Mouse (Mus musculus): ENCODE results near the gene Cd80. TPM values are rescaled to one million over a fixed set of nuclear protein-coding genes. Genes with fewer than 3 reads are reported as not detected.
A peak's percentile ranks its signal among the peaks of the same experiment; 100 is the strongest.

Gene Cd80
- total and polyA plus RNA-seq, 2 experiments from 2014 or later, result 0.33 TPM

DNA sequence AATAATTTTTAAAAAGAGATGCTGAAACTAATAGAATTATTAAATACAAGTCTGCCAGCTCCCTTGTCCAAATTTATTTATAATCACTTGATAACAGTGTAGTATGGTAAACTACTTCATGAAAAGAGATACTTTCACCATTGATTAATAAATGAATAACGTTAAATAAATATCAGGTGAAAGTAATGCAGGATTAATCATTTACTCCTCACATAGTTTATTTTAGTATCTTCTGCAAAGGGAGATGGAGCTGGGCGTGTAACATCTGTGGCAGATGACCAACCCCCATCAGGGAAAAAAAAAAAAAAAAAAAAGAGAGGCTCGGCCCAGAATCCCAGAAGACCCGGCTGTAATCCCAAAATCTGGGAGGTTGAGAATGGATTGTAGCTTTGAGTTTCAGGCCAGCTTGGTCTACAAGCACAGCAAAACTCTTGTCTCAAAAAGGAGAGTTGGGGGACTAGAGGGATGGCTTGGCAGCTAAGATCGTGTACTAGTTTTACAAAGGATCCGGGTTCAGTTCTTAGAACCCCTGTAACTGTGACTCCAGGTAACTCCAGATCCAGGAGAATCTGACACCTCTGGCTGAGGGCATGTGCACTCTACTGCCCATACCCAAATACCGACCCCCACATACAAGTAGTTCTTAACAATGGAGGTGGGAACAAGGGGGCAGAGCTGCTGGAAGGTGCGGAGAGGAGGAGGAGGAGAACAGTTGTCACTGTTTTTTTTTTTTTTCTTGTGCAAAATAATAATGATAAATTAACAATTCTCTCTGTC is 66.0 kb downstream of the Cd80 start:
- no peaks in the 10 kb centered on the region for H3K27me3 ChIP-seq (ENCODE audit: insufficient read depth, low read length)
- H3K9ac ChIP-seq (replicated peaks; ENCODE audit: low read length, poor library complexity, severe bottlenecking), result peak overlapping the region; percentile 89; the same call in 1 of the 2 replicates
- WGBS, result 29% methylated on average over 8 of the region's 8 CpGs
- no peaks in the 10 kb centered on the region for H3K9me3 ChIP-seq (ENCODE audit: low read length)
- H3K4me3 ChIP-seq (ENCODE audit: low read depth, low read length), result peak overlapping the region; percentile 79
- no peak for TF ChIP-seq CTCF (IDR thresholded peaks at IDR 0.05)
- H3K36me3 ChIP-seq (ENCODE audit: insufficient read depth, low read length), result peaks cover 18% of the 10 kb centered on the region
- no peaks in the 10 kb centered on the region for H3K4me1 ChIP-seq (ENCODE audit: insufficient read depth, low read length)
- H3K27ac ChIP-seq (ENCODE audit: low read depth, low read length), result no peak overlapping the region
- H3K4me2 ChIP-seq (ENCODE audit: low read depth, low read length, poor library complexity, severe bottlenecking), result peak overlapping the region; percentile 78
- ATAC-seq (ENCODE audit: low FRiP score) (no peak), DNase-seq (ENCODE audit: low spot score) (no peak)

DNA sequence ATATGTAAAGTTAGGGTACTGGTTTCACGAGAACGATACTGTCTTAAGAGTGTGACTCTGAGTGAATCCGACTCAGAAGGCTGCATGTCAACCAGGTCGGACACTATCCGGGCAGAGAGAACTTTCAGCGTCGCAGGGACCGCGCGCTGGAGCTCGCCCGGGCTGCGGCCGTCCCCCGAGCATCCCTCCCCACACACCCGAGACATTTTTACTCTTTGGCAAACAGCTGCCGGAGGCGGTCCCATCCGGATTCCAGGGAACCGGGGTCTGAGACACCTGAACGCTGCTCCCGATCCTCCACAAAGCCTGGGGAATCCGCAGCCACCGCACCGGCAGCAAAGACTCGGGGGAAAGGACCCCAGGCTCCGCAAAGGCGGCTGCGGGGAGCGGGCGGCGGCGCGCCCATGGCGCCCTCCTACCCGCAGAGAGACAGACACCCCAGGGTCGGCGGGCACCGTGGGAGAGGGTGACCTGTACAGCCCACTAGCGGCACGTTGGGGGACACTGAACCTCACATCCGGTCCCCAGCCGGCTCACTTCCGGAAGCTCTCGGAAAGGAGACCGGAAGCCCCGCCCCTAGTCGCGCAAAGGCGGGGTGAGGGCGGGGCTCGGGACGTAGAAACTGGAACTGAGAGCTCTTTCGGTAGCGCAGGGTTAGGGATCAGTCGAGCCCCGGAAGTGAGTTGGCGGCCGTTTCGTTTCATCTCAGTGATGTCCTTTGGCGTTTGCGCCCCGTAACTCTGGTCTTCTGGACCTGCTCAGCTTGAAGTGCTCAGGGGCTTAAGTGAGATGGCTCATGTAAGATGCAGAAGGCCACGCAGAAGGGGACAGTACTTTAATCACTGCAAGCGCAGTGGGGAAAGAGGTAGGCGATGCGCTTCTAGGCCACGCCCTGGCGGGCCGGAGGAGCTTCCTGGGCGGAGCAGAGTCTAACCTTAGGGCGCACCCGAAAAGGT is 67.0 kb downstream of the Cd80 start, which contains the start of gene Timmdc1:
Gene Timmdc1, minus strand, starts transcription at position 535 of the 956 bp plus-strand sequence.
- Histone ChIP-seq H3K9me3 (ENCODE audit: low read length) (no peaks in the 10 kb centered on the region), H3K4me1 (ENCODE audit: insufficient read depth, low read length) (no peaks in the 10 kb centered on the region), H3K36me3 (ENCODE audit: insufficient read depth, low read length) (peaks cover 28% of the 10 kb centered on the region), H3K27ac (ENCODE audit: low read depth, low read length) (peak within 1 kb of the TSS; percentile 91), H3K4me2 (ENCODE audit: low read depth, low read length, poor library complexity, severe bottlenecking) (peak within 1 kb of the TSS; percentile 78), H3K27me3 (ENCODE audit: insufficient read depth, low read length) (no peaks in the 10 kb centered on the region), H3K4me3 (ENCODE audit: low read depth, low read length) (peak within 1 kb of the TSS; percentile 79), H3K9ac (replicated peaks; ENCODE audit: low read length, poor library complexity, severe bottlenecking) (peak within 1 kb of the TSS; percentile 89)
- DNase-seq (ENCODE audit: low spot score), result peak; percentile 97
- peak; percentile 99 for ATAC-seq (ENCODE audit: low FRiP score)
- peak; percentile 45 for TF ChIP-seq CTCF (IDR thresholded peaks at IDR 0.05)
- under 1% methylated on average over 70 of the region's 73 CpGs for WGBS

DNA sequence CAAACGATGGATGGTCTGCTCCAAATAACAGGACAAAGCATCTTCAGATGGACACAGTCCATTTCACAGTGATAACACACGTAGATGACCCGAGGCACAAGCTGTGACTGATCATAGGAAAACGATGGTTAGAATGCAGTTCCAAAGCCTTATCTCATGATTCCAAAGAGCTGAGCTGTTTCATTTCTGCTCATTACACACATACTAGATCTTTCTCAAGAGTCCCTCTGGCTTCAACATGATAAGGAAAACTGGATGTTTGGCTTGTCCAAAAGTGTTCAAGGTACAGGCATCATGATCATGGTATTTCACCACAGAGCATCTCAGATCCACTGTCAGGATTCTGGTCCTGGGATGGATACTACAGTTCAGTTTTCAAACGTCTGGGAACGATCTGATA is 70.9 kb downstream of the Cd80 start:
- Histone ChIP-seq H3K27me3 (ENCODE audit: insufficient read depth, low read length) (no peaks in the 10 kb centered on the region), H3K4me1 (ENCODE audit: insufficient read depth, low read length) (no peaks in the 10 kb centered on the region), H3K4me2 (ENCODE audit: low read depth, low read length, poor library complexity, severe bottlenecking) (no peak overlapping the region), H3K27ac (ENCODE audit: low read depth, low read length) (no peak overlapping the region), H3K9ac (replicated peaks; ENCODE audit: low read length, poor library complexity, severe bottlenecking) (no peak overlapping the region), H3K4me3 (ENCODE audit: low read depth, low read length) (no peak overlapping the region), H3K9me3 (ENCODE audit: low read length) (no peaks in the 10 kb centered on the region), H3K36me3 (ENCODE audit: insufficient read depth, low read length) (peaks cover 52% of the 10 kb centered on the region)
- TF ChIP-seq CTCF (IDR thresholded peaks at IDR 0.05), result no peak
- ATAC-seq (ENCODE audit: low FRiP score) (no peak), DNase-seq (ENCODE audit: low spot score) (no peak)
- 89% methylated on average over 6 of the region's 6 CpGs for WGBS

DNA sequence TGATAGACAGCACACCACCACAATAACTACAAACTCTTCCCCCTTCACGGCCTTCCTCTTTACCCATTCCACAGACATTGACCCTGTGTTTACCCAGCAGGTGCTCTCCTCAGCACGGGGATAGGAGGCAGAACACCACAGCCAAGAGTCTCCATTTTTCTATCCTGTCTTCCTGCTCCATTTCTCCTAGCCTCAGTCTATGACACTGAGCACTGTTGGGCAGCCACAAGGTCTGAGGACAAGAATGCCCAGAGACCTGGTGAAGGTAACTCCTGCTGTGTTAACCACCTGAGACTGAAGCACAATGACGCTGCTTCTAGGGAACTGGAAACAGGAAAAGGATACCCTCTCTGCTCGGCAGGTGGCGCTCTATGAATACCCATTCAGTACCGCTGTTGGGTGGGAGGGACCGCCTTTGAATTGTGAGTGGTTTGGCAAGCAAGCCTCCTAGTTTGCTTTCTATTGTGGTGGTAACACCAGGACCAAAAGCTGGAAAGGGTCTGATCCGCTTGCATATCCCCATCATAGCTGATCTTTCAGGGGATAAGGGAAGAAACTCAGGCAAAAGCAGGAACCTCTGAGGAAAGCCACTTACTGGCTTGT is 81.3 kb downstream of the Cd80 start:
- WGBS, result 45% methylated on average over 8 of the region's 8 CpGs
- Histone ChIP-seq H3K4me1 (ENCODE audit: insufficient read depth, low read length) (no peaks in the 10 kb centered on the region), H3K27ac (ENCODE audit: low read depth, low read length) (no peak overlapping the region), H3K9ac (replicated peaks; ENCODE audit: low read length, poor library complexity, severe bottlenecking) (no peak overlapping the region), H3K4me2 (ENCODE audit: low read depth, low read length, poor library complexity, severe bottlenecking) (no peak overlapping the region), H3K9me3 (ENCODE audit: low read length) (no peaks in the 10 kb centered on the region), H3K36me3 (ENCODE audit: insufficient read depth, low read length) (peaks cover 54% of the 10 kb centered on the region), H3K4me3 (ENCODE audit: low read depth, low read length) (no peak overlapping the region), H3K27me3 (ENCODE audit: insufficient read depth, low read length) (no peaks in the 10 kb centered on the region)
- TF ChIP-seq CTCF (IDR thresholded peaks at IDR 0.05), result peak; percentile 82
- no peak for ATAC-seq (ENCODE audit: low FRiP score)
- peak; percentile 83 for DNase-seq (ENCODE audit: low spot score)

DNA sequence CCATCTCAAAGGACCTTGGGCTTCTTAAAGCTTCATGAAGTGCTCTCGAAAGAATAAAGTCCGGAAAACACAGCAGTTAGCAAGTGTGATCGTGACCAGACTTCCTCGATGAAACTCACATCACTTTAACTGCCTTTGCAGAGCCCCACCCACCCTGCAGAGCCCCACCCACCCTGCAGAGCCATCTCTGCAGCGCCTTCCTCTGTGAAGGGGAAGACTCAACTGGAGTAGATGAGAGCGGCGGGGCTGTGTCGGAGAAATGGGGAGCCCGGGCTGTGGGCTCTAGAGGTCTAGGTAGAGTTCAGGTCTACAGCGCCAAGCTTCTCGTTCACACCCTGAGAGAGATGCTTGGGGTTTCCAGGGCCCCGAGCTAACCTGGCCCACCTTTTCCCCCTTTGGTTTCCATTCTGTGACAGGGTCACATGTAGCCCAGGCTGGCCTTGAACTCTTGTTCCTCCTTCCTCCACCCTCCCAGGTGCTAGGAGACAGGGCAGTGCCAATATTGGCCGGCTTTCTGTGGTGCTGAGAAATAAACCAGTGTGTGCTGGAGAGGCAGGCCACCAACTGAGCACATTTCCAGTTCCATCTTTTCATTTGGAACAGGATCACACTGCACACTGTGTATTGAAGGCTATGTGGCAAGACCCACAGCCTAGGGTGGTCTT is 83.5 kb downstream of the Cd80 start:
- WGBS, result 94% methylated on average over 12 of the region's 13 CpGs
- Histone ChIP-seq H3K4me1 (ENCODE audit: insufficient read depth, low read length) (no peaks in the 10 kb centered on the region), H3K36me3 (ENCODE audit: insufficient read depth, low read length) (peaks cover 59% of the 10 kb centered on the region), H3K27me3 (ENCODE audit: insufficient read depth, low read length) (no peaks in the 10 kb centered on the region), H3K4me2 (ENCODE audit: low read depth, low read length, poor library complexity, severe bottlenecking) (no peak overlapping the region), H3K27ac (ENCODE audit: low read depth, low read length) (no peak overlapping the region), H3K4me3 (ENCODE audit: low read depth, low read length) (no peak overlapping the region), H3K9ac (replicated peaks; ENCODE audit: low read length, poor library complexity, severe bottlenecking) (no peak overlapping the region), H3K9me3 (ENCODE audit: low read length) (no peaks in the 10 kb centered on the region)
- DNase-seq (ENCODE audit: low spot score) (no peak), ATAC-seq (ENCODE audit: low FRiP score) (no peak)
- TF ChIP-seq CTCF (IDR thresholded peaks at IDR 0.05), result no peak

Other genes starting within 250 kb of the Cd80 start
- not detected in 2 replicates for gene Nr1i2, start 160.7 kb upstream of the Cd80 start, total RNA-seq (2014; rRNA removed)
- gene Nr1i2, start 160.7 kb upstream of the Cd80 start, polyA plus RNA-seq (2015; fragmentation: Nextera tagmentation; extraction: Ambion mirVana), result not detected in 2 replicates
- gene Maats1, start 113.4 kb upstream of the Cd80 start, total RNA-seq (2014; rRNA removed), result 1.2 and 2.1 TPM in 2 replicates
- gene Maats1, start 113.4 kb upstream of the Cd80 start, polyA plus RNA-seq (2015; fragmentation: Nextera tagmentation; extraction: Ambion mirVana), result 1.0 and 1.5 TPM in 2 replicates
- 14.5 and 15.0 TPM in 2 replicates for gene Cox17, start 108.6 kb upstream of the Cd80 start, total RNA-seq (2014; rRNA removed)
- gene Cox17, start 108.6 kb upstream of the Cd80 start, polyA plus RNA-seq (2015; fragmentation: Nextera tagmentation; extraction: Ambion mirVana), result 65.3 and 66.1 TPM in 2 replicates
- not detected in 2 replicates for gene Gm21987, start 108.5 kb upstream of the Cd80 start, total RNA-seq (2014; rRNA removed)
- gene Gm21987, start 108.5 kb upstream of the Cd80 start, polyA plus RNA-seq (2015; fragmentation: Nextera tagmentation; extraction: Ambion mirVana), result not detected in 2 replicates
- 1.5 TPM in 2 replicates for gene Popdc2, start 93.4 kb upstream of the Cd80 start, total RNA-seq (2014; rRNA removed)
- 0.49 and 0.69 TPM in 2 replicates for gene Popdc2, start 93.4 kb upstream of the Cd80 start, polyA plus RNA-seq (2015; fragmentation: Nextera tagmentation; extraction: Ambion mirVana)
- 1.4 and 1.5 TPM in 2 replicates for gene Pla1a, start 22.4 kb upstream of the Cd80 start, total RNA-seq (2014; rRNA removed)
- 0.97 and 1.6 TPM in 2 replicates for gene Pla1a, start 22.4 kb upstream of the Cd80 start, polyA plus RNA-seq (2015; fragmentation: Nextera tagmentation; extraction: Ambion mirVana)
- gene Adprh, start 2.9 kb upstream of the Cd80 start, total RNA-seq (2014; rRNA removed), result 50.4 and 54.8 TPM in 2 replicates
- 147 and 148 TPM in 2 replicates for gene Adprh, start 2.9 kb upstream of the Cd80 start, polyA plus RNA-seq (2015; fragmentation: Nextera tagmentation; extraction: Ambion mirVana)
- 29.4 and 33.1 TPM in 2 replicates for gene Timmdc1, start 67.1 kb downstream of the Cd80 start, total RNA-seq (2014; rRNA removed)
- 25.8 and 26.3 TPM in 2 replicates for gene Timmdc1, start 67.1 kb downstream of the Cd80 start, polyA plus RNA-seq (2015; fragmentation: Nextera tagmentation; extraction: Ambion mirVana)
- 39.9 and 41.5 TPM in 2 replicates for gene Poglut1, start 94.7 kb downstream of the Cd80 start, total RNA-seq (2014; rRNA removed)
- 33.1 and 33.3 TPM in 2 replicates for gene Poglut1, start 94.7 kb downstream of the Cd80 start, polyA plus RNA-seq (2015; fragmentation: Nextera tagmentation; extraction: Ambion mirVana)
- 15.1 and 25.5 TPM in 2 replicates for gene Tmem39a, start 103.1 kb downstream of the Cd80 start, total RNA-seq (2014; rRNA removed)
- gene Tmem39a, start 103.1 kb downstream of the Cd80 start, polyA plus RNA-seq (2015; fragmentation: Nextera tagmentation; extraction: Ambion mirVana), result 13.2 and 15.1 TPM in 2 replicates